Mouse (Mus musculus): ENCODE results near the gene Il1r1.

- no peak for TF ChIP-seq CTCF (IDR thresholded peaks at IDR 0.05; ENCODE audit: low read depth, low read length)
- no peak for TF ChIP-seq POLR2AphosphoS5 (IDR thresholded peaks at IDR 0.05; ENCODE audit: insufficient replicate concordance, low read depth, low read length)
- TF ChIP-seq GATA2 (IDR thresholded peaks at IDR 0.05; ENCODE audit: borderline replicate concordance, low read depth, low read length) = no peak
- no peak for TF ChIP-seq GATA1 (IDR thresholded peaks at IDR 0.05; ENCODE audit: borderline replicate concordance, low read length)
Observed at GRCm38 (mm10) chr1:40281950-40282349, 57.1 kb downstream of the Il1r1 start.
